Mouse (Mus musculus) MEL (cell line): Measurements from ENCODE around the gene Tmem203. TPM values are rescaled to one million over a fixed set of nuclear protein-coding genes. Genes with fewer than 3 reads are reported as not detected.

Experiments
- DNase-seq: peaks from one replicate; pipeline ENCODE4 v3.0.0; 2011; ENCODE audit warnings: low read depth, low spot score
- H3K27ac ChIP-seq: 2 replicates; pipeline ENCODE4 v1.5.1; 2012; ENCODE audit warnings: low read depth, mild to moderate bottlenecking, control low read depth, low read length, moderate library complexity; ENCODE audit not compliant: control insufficient read depth
- H3K27me3 ChIP-seq, 2 experiments: fragments of 150-350 bp in 1 of 2; sonication (generic) in 1 of 2; 2 replicates each; pipeline ENCODE4 v1.6.1; 2012; ENCODE audit warnings: low read length in 2 of 2, mild to moderate bottlenecking in 2 of 2, improper control_type of control experiment in 1 of 2, moderate library complexity in 1 of 2; ENCODE audit not compliant: insufficient read depth in 2 of 2, control insufficient read depth in 1 of 2
- H3K36me3 ChIP-seq, 2 experiments: 2 replicates each; pipeline ENCODE4 v1.6.1; 2012 to 2014; ENCODE audit warnings: low read length in 2 of 2, improper control_type of control experiment in 1 of 2, inconsistent platforms in 1 of 2, mild to moderate bottlenecking in 1 of 2; ENCODE audit not compliant: insufficient read depth in 2 of 2, control insufficient read depth in 1 of 2
- H3K4me1 ChIP-seq, 2 experiments: fragments of 150-350 bp in 1 of 2; sonication (generic) in 1 of 2; 2 replicates each; pipeline ENCODE4 v1.6.1; 2012; ENCODE audit warnings: low read length in 2 of 2, improper control_type of control experiment in 1 of 2, mild to moderate bottlenecking in 1 of 2; ENCODE audit not compliant: insufficient read depth in 2 of 2, control insufficient read depth in 1 of 2
- H3K4me3 ChIP-seq, 2 experiments: fragments of 150-350 bp in 1 of 2; sonication (generic) in 1 of 2; 2 replicates each; pipeline ENCODE4 v1.5.1; 2012; ENCODE audit warnings: low read depth in 2 of 2, low read length in 2 of 2, mild to moderate bottlenecking in 2 of 2, moderate library complexity in 2 of 2, control low read depth in 1 of 2, improper control_type of control experiment in 1 of 2; ENCODE audit not compliant: control insufficient read depth in 1 of 2, insufficient read depth in 1 of 2
- H3K79me2 ChIP-seq: 2 replicates; pipeline ENCODE4 v1.6.1; 2012; ENCODE audit warnings: mild to moderate bottlenecking, low read length, moderate library complexity; ENCODE audit not compliant: control insufficient read depth, poor library complexity, insufficient read depth
- H3K9ac ChIP-seq: 2 replicates; pipeline ENCODE4 v1.6.1; 2012; ENCODE audit warnings: low read depth, mild to moderate bottlenecking, control low read depth, low read length, moderate library complexity; ENCODE audit not compliant: control insufficient read depth, poor library complexity, severe bottlenecking
- H3K9me3 ChIP-seq: fragments of 150-350 bp; sonication (generic); replicated peaks from 2 replicates; pipeline ENCODE4 v1.6.1; 2012; ENCODE audit warnings: mild to moderate bottlenecking, low read length, improper control_type of control experiment, moderate library complexity; ENCODE audit not compliant: insufficient read depth
- BHLHE40 ChIP-seq: IDR thresholded peaks from 2 replicates; pipeline ENCODE4 v1.6.1; 2012; ENCODE audit warnings: low read depth, mild to moderate bottlenecking, inconsistent platforms, low read length, improper control_type of control experiment, borderline replicate concordance
- CHD1 ChIP-seq: IDR thresholded peaks from 2 replicates; pipeline ENCODE4 v1.6.1; 2012; ENCODE audit warnings: low read depth, mild to moderate bottlenecking, inconsistent platforms, low read length, improper control_type of control experiment
- ETS1 ChIP-seq: IDR thresholded peaks from 2 replicates; pipeline ENCODE4 v1.6.1; 2012; ENCODE audit warnings: low read depth, mild to moderate bottlenecking, inconsistent platforms, low read length, improper control_type of control experiment, moderate library complexity
- GABPA ChIP-seq: IDR thresholded peaks from 2 replicates; pipeline ENCODE4 v1.6.1; 2012; ENCODE audit warnings: low read depth, mild to moderate bottlenecking, inconsistent platforms, low read length, improper control_type of control experiment, moderate library complexity
- JUND ChIP-seq: IDR thresholded peaks from 2 replicates; pipeline ENCODE4 v1.6.1; 2011; ENCODE audit warnings: low read depth, mild to moderate bottlenecking, improper control_type of control experiment, low read length
- MAFK ChIP-seq: IDR thresholded peaks from 2 replicates; pipeline ENCODE4 v1.6.1; 2011; ENCODE audit warnings: low read depth, mild to moderate bottlenecking, low read length, improper control_type of control experiment, borderline replicate concordance
- MAZ ChIP-seq: IDR thresholded peaks from 2 replicates; pipeline ENCODE4 v1.6.1; 2012; ENCODE audit warnings: low read depth, mild to moderate bottlenecking, inconsistent platforms, low read length, improper control_type of control experiment
- MXI1 ChIP-seq: IDR thresholded peaks from 2 replicates; pipeline ENCODE4 v1.6.1; 2011; ENCODE audit warnings: mild to moderate bottlenecking, low read depth, low read length, improper control_type of control experiment
- MYB ChIP-seq: IDR thresholded peaks from 2 replicates; pipeline ENCODE4 v1.6.1; 2011; ENCODE audit warnings: mild to moderate bottlenecking, low read depth, low read length, improper control_type of control experiment
- MYC ChIP-seq: IDR thresholded peaks from 2 replicates; pipeline ENCODE4 v1.6.1; 2011; ENCODE audit warnings: low read depth, mild to moderate bottlenecking, low read length, improper control_type of control experiment, moderate library complexity
- NRF1 ChIP-seq: IDR thresholded peaks from 2 replicates; pipeline ENCODE4 v1.6.1; 2014; ENCODE audit warnings: low read depth, mild to moderate bottlenecking, inconsistent platforms, low read length, improper control_type of control experiment, moderate library complexity; ENCODE audit not compliant: poor library complexity, insufficient read depth, severe bottlenecking
- POLR2A ChIP-seq, 2 experiments: IDR thresholded peaks; 2 replicates each; pipeline ENCODE4 v1.6.1; 2011 to 2012; ENCODE audit warnings: low read length in 2 of 2, mild to moderate bottlenecking in 2 of 2, control low read depth in 1 of 2, improper control_type of control experiment in 1 of 2, low read depth in 1 of 2, moderate library complexity in 1 of 2; ENCODE audit not compliant: control insufficient read depth in 1 of 2, insufficient read depth in 1 of 2, poor library complexity in 1 of 2
- POLR2AphosphoS2 ChIP-seq: IDR thresholded peaks from 2 replicates; pipeline ENCODE4 v1.6.1; 2011; ENCODE audit warnings: low read length, improper control_type of control experiment
- RAD21 ChIP-seq: IDR thresholded peaks from 2 replicates; pipeline ENCODE4 v1.6.1; 2011; ENCODE audit warnings: mild to moderate bottlenecking, low read depth, low read length, improper control_type of control experiment
- RCOR1 ChIP-seq: IDR thresholded peaks from 2 replicates; pipeline ENCODE4 v1.6.1; 2012; ENCODE audit warnings: low read depth, mild to moderate bottlenecking, inconsistent platforms, low read length, improper control_type of control experiment
- SMC3 ChIP-seq: IDR thresholded peaks from 2 replicates; pipeline ENCODE4 v1.6.1; 2011; ENCODE audit warnings: low read depth, low read length, improper control_type of control experiment
- TCF12 ChIP-seq: IDR thresholded peaks from 2 replicates; pipeline ENCODE4 v1.6.1; 2014; ENCODE audit warnings: low read depth, mild to moderate bottlenecking, inconsistent platforms, low read length, improper control_type of control experiment, moderate library complexity
- USF1 ChIP-seq: IDR thresholded peaks from 2 replicates; pipeline ENCODE4 v1.6.1; 2014; ENCODE audit warnings: low read depth, mild to moderate bottlenecking, inconsistent platforms, low read length, improper control_type of control experiment, moderate library complexity
- ZMIZ1 ChIP-seq: IDR thresholded peaks from 2 replicates; pipeline ENCODE4 v1.6.1; 2012; ENCODE audit warnings: low read depth, mild to moderate bottlenecking, inconsistent platforms, low read length, improper control_type of control experiment, moderate library complexity
- ZNF384 ChIP-seq: IDR thresholded peaks from 2 replicates; pipeline ENCODE4 v1.6.1; 2012; ENCODE audit warnings: low read depth, mild to moderate bottlenecking, inconsistent platforms, low read length, improper control_type of control experiment
- polyA plus RNA-seq, 2 experiments: library from polyadenylated mRNA; stranded (reverse) in 1 of 2; unstranded in 1 of 2; fragments of >175 nt in 1 of 2; fragments of >200 nt in 1 of 2; gene quantifications; 2 replicates each; pipeline versions ENCODE4 v1.2.1 to v1.2.4; 2012; ENCODE audit warnings: low replicate concordance in 2 of 2, low read depth in 1 of 2; ENCODE audit not compliant: insufficient read length in 2 of 2, insufficient read depth in 1 of 2, missing spikeins in 1 of 2
- total RNA-seq: library from RNA; depleted of rRNA; stranded (reverse); fragments of 300-350 nt; gene quantifications from 2 replicates; pipeline ENCODE4 v1.2.3, GENCODE M21; 2012

The Tmem203 gene
- total and polyA plus RNA-seq, 3 experiments, result 8.4 to 17.0 TPM; not detected in 1

DNA sequence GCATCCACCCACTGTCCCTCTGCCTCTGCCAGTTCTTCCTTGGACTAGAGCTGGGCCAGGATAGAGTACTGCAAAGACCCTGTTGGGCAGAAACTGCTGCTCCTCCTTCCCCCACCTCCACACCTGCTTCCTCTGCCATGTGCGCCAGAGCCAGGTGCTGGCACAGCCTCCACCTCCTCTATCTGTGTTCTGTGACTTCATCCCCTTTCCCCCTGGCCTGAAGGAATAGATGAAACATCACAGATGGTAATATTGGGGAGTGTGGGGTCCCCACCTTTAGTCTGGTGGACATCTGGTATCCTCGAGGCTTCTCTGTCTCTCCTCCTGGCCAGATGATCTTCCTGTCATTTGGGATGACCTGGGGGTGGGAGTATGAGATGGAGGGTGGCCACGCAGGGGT is 48.2 kb downstream of the Tmem203 start:
- Histone ChIP-seq H3K4me3 (no peak overlapping the region), H3K9ac (no peak overlapping the region), H3K27ac (no peak overlapping the region), H3K36me3 (peaks cover 0 to 3% of the 10 kb centered on the region in 2 experiments; a peak in 1 of 4 replicates), H3K27me3 (peaks cover 0 to 2% of the 10 kb centered on the region in 2 experiments; a peak in 2 of 4 replicates), H3K4me1 (peaks cover 0 to 8% of the 10 kb centered on the region in 2 experiments; a peak in 2 of 4 replicates), H3K79me2 (no peaks in the 10 kb centered on the region), H3K9me3 (no peaks in the 10 kb centered on the region)
- TF ChIP-seq CHD1, result no peak
- no peak for DNase-seq

DNA sequence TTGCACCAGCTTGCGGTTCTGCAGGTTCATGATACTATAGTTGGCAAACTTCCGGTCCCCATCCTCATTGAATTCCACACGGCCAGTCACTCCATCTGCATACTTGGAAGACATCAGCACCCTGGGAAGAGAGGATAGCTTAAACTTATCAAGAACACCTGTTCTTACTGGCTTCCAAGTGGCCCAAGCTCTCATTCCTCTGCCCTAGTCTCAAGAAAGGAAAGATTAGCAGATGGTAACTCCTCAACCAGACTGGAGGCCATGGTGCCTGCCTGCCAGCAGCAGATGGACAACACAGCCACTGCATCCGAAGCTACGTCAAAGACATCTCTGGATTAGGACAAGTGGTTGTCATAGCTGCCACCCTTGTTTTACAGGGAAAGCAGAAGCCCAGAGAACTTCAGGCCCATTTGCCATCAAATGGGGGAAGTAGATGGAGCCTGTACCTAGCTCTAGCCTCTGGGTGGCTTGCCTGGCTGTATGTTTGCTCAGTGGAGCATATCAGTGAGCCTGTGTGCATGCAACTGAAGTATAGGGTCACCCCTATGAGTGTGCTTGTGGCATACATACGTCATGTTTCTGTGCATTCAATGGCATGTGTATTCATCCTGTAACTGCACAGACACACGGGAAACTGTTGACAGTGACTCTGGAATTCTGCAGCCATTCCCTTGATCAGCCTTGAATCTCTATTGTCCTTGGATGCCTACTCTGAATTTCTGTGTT is 48.9 kb downstream of the Tmem203 start:
- Histone ChIP-seq H3K4me1 (peaks cover 0 to 8% of the 10 kb centered on the region in 2 experiments; a peak in 2 of 4 replicates), H3K27ac (no peak overlapping the region), H3K9ac (no peak overlapping the region), H3K27me3 (peaks cover 0 to 2% of the 10 kb centered on the region in 2 experiments; a peak in 1 of 4 replicates), H3K79me2 (no peaks in the 10 kb centered on the region), H3K36me3 (peaks cover 0 to 3% of the 10 kb centered on the region in 2 experiments; a peak in 1 of 4 replicates), H3K9me3 (no peaks in the 10 kb centered on the region), H3K4me3 (no peak overlapping the region)
- peak; percentile 29 for DNase-seq
- TF ChIP-seq ETS1, result no peak
- no peak for TF ChIP-seq SMC3
- no peak for TF ChIP-seq ZNF384

DNA sequence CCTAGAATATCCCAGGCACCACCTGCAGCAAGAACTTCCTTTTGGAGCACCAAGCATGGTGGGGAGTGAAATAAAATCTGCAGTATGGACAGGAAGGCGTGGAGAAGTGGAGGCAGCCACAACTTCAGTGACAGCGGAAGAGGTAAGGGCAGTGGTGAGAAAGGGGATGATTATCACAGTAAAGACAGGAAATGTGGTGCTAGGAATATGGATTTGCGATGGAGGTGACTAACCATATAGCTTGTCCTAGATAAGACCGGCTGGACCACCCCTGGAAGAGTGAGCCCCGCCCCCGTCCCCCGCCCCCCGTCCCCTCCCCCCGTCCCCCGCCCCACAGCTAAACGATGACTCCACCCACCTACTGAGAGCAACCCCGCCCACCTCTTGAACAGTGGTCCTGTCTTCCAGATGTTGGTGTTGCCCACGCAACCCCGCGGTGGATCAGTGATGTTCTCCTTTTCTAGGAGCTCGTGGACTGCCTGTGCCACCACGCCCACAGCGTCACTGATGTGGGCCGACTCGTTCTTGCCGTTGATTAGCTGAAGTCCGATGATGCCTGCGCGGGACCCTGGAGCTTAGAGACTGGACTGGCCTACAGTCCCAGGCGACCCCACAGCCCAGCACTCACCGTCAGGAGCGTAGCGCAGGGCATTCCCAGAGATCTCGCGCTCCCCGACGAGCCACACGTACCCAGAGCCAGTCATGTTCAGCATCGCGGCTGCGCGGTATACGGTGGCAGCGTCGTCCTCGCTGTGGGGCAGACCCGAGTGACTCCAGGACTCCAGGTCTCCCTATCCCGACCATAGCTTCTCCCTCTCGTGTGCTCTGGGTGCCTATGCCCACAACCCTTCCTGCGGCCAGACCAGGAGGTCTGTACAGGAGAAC is 49.7 kb downstream of the Tmem203 start:
- TF ChIP-seq BHLHE40, result no peak
- no peak for TF ChIP-seq GABPA
- TF ChIP-seq CHD1, result no peak
- TF ChIP-seq POLR2A (IDR thresholded peaks at IDR 0.05; ENCODE audit: control insufficient read depth in 1 of 2, insufficient read depth in 1 of 2, low read depth in 1 of 2, low read length in 2 of 2, poor library complexity in 1 of 2), result no peak
- TF ChIP-seq ZMIZ1, result no peak
- no peak for TF ChIP-seq MYB
- no peak for TF ChIP-seq TCF12
- TF ChIP-seq MAFK, result no peak
- TF ChIP-seq MXI1, result no peak
- TF ChIP-seq MAZ, result no peak
- TF ChIP-seq RAD21, result no peak
- TF ChIP-seq RCOR1, result no peak
- no peak for TF ChIP-seq POLR2AphosphoS2
- no peak for TF ChIP-seq MYC
- no peak for TF ChIP-seq SMC3
- TF ChIP-seq USF1, result no peak
- TF ChIP-seq NRF1, result no peak
- TF ChIP-seq JUND, result no peak
- Histone ChIP-seq H3K4me1 (peaks cover 0 to 8% of the 10 kb centered on the region in 2 experiments; a peak in 2 of 4 replicates), H3K79me2 (no peaks in the 10 kb centered on the region), H3K27me3 (peaks cover 0 to 2% of the 10 kb centered on the region in 2 experiments; a peak in 1 of 4 replicates), H3K27ac (no peak overlapping the region), H3K4me3 (no peak overlapping the region), H3K36me3 (peaks cover 0 to 3% of the 10 kb centered on the region in 2 experiments; a peak in 1 of 4 replicates), H3K9ac (no peak overlapping the region), H3K9me3 (no peaks in the 10 kb centered on the region)
- no peak for DNase-seq
